Mouse (Mus musculus) kidney, embryonic 16.5 days (tissue): Measurements from ENCODE around the gene Olfr1389. TPM values are rescaled to one million over a fixed set of nuclear protein-coding genes. Genes with fewer than 3 reads are reported as not detected.
"Not testable (repeated sequence)": the region's sequence is repeated elsewhere in the genome, so short reads cannot be mapped to it uniquely, and the experiment has no call there.

Source experiments
- ATAC-seq: fragments of 200-750 bp; cut with Nextera tagmentation; 2 replicates; pipeline ENCODE4 v1.8.0; 2017; ENCODE audit warnings: moderate TSS enrichment; ENCODE audit not compliant: low FRiP score, low TSS enrichment
- H3K27ac ChIP-seq: fragments of 300-500 bp; sonication (generic); 2 replicates; pipeline ENCODE4 v1.5.1; 2014; ENCODE audit warnings: low read length
- H3K27me3 ChIP-seq: fragments of 300-500 bp; sonication (generic); 2 replicates; pipeline ENCODE4 v1.6.1; 2014; ENCODE audit warnings: low read length, control low read depth, mixed read lengths; ENCODE audit not compliant: insufficient read depth
- H3K36me3 ChIP-seq: fragments of 300-500 bp; sonication (generic); 2 replicates; pipeline ENCODE4 v1.6.1; 2014; ENCODE audit warnings: low read length, control low read depth, mixed read lengths; ENCODE audit not compliant: insufficient read depth
- H3K4me1 ChIP-seq: fragments of 300-500 bp; sonication (generic); 2 replicates; pipeline ENCODE4 v1.6.1; 2014; ENCODE audit warnings: low read length, control low read depth, mixed read lengths; ENCODE audit not compliant: insufficient read depth
- H3K4me2 ChIP-seq: fragments of 300-500 bp; sonication (generic); replicated peaks from 2 replicates; pipeline ENCODE4 v1.6.1; 2014; ENCODE audit warnings: low read depth, low read length
- H3K4me3 ChIP-seq: fragments of 300-500 bp; sonication (generic); 2 replicates; pipeline ENCODE4 v1.5.1; 2014; ENCODE audit warnings: mild to moderate bottlenecking, low read length
- H3K9ac ChIP-seq: fragments of 300-500 bp; sonication (generic); replicated peaks from 2 replicates; pipeline ENCODE4 v1.6.1; 2014; ENCODE audit warnings: low read length
- H3K9me3 ChIP-seq: fragments of 300-500 bp; sonication (generic); 2 replicates; pipeline ENCODE4 v1.6.1; 2016; ENCODE audit warnings: low read length, control low read depth
- WGBS: fragments of 180-500 bp; shearing (Covaris S2); extraction: QIAGEN DNeasy Blood & Tissue Kit; methylation state at CpG from one replicate; pipeline ENCODE4 v1.1.7; 2014; 5-methylcytosine and 5-hydroxymethylcytosine counted together
- polyA plus RNA-seq: library from polyadenylated mRNA; unstranded; fragments of >200 nt; fragmentation: Nextera tagmentation; extraction: Ambion mirVana; gene quantifications from 2 replicates; pipeline ENCODE4 v1.2.1, GENCODE M21; 2015

The Olfr1389 gene
- polyA plus RNA-seq, 1 experiment from 2014 or later, result not detected

GRCm38 (mm10) chr11:49464746-49465145 is 41.9 kb downstream of the Olfr1389 start, which contains the start of gene Olfr1386:
Olfr1386 (plus strand) TSS chr11:49465046.
- 87% methylated on average over 2 of the region's 3 CpGs for WGBS
- not testable (repeated sequence) for H3K27me3 ChIP-seq, ATAC-seq, H3K27ac ChIP-seq, H3K4me3 ChIP-seq, H3K9ac ChIP-seq, H3K36me3 ChIP-seq, H3K4me2 ChIP-seq, H3K4me1 ChIP-seq, H3K9me3 ChIP-seq

Other genes starting within 250 kb of the Olfr1389 start
- 4.4 and 4.6 TPM in 2 replicates for gene Btnl9, start 235.9 kb upstream of the Olfr1389 start, polyA plus RNA-seq
- 45.6 and 46.3 TPM in 2 replicates for gene Zfp62, start 219.8 kb upstream of the Olfr1389 start, polyA plus RNA-seq
- gene Mgat1, start 178.9 kb upstream of the Olfr1389 start, polyA plus RNA-seq, result 88.9 and 91.9 TPM in 2 replicates
- not detected in 2 replicates for gene Olfr1393, start 144.8 kb upstream of the Olfr1389 start, polyA plus RNA-seq
- not detected in 2 replicates for gene Olfr1392, start 137.8 kb upstream of the Olfr1389 start, polyA plus RNA-seq
- not detected in 2 replicates for gene Olfr10, start 118.3 kb upstream of the Olfr1389 start, polyA plus RNA-seq
- not detected in 2 replicates for gene Olfr1391, start 100.3 kb upstream of the Olfr1389 start, polyA plus RNA-seq
- gene Olfr1390, start 87.9 kb upstream of the Olfr1389 start, polyA plus RNA-seq, result not detected in 2 replicates
- gene Olfr1388, start 13.6 kb downstream of the Olfr1389 start, polyA plus RNA-seq, result 0.05 TPM in 1 of 2 replicates, not detected in the other
- gene Olfr1387, start 32.3 kb downstream of the Olfr1389 start, polyA plus RNA-seq, result not detected in 2 replicates
- not detected in 2 replicates for gene Olfr1386, start 42.0 kb downstream of the Olfr1389 start, polyA plus RNA-seq
- not detected in 2 replicates for gene Olfr1385, start 66.0 kb downstream of the Olfr1389 start, polyA plus RNA-seq
- gene Olfr1384, start 83.7 kb downstream of the Olfr1389 start, polyA plus RNA-seq, result not detected in 2 replicates
- gene Olfr1383, start 96.6 kb downstream of the Olfr1389 start, polyA plus RNA-seq, result not detected in 2 replicates
- not detected in 2 replicates for gene Olfr1382, start 105.2 kb downstream of the Olfr1389 start, polyA plus RNA-seq
- not detected in 2 replicates for gene Olfr1381, start 120.4 kb downstream of the Olfr1389 start, polyA plus RNA-seq
- gene Olfr1380, start 133.8 kb downstream of the Olfr1389 start, polyA plus RNA-seq, result not detected in 2 replicates
- 9.7 and 11.6 TPM in 2 replicates for gene Flt4, start 186.2 kb downstream of the Olfr1389 start, polyA plus RNA-seq
- gene Scgb3a1, start 240.5 kb downstream of the Olfr1389 start, polyA plus RNA-seq, result not detected in 2 replicates